Mouse (Mus musculus): ENCODE measurements around the gene Fbxo27.
A peak's percentile ranks its signal among the peaks of the same experiment; 100 is the strongest.
"Not testable (repeated sequence)": the region's sequence is repeated elsewhere in the genome, so short reads cannot be mapped to it uniquely, and the experiment has no call there.

Fbxo27 gene

DNA sequence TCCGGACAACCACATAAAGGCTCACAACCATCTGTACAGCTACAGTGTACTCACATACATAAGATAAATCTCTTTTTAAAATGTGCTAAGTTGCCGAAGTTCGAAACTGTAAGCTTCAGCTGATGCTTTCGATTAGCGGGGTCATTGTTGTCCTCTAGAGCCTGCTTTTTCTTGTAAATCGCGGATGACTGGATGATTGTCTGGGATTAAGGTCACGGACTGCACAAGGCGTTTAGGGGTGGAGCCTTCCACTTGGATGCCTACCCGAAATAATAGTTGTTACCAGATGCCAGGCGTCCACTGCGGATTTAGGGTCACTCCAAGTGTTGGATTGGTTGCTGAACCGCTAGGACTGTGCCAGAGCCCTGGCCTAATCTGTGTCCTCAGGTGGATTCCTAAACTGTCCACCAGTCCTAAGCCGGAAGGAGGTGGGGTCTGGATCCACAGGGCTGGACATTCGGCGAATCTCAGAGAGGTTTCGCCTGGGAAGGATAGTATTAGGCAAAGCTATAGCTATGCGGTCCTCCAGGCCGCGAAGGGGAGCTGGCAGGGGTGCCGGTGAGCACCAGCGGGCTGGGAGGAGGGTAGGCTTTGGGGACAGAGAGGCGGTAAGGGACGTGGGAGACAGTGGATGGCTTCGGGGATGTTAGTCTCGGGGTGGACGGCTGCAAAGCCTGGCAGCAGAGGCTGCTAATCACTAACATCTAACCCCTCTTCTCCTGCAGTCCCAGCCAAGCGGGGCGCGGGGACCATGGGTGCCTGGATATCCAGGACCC is at the start of gene Fbxo27:
Gene Fbxo27 (plus strand): TSS at position 305 of the 776 bp plus-strand sequence.
- peak; percentile 30 for DNase-seq (ENCODE audit: low spot score)

DNA sequence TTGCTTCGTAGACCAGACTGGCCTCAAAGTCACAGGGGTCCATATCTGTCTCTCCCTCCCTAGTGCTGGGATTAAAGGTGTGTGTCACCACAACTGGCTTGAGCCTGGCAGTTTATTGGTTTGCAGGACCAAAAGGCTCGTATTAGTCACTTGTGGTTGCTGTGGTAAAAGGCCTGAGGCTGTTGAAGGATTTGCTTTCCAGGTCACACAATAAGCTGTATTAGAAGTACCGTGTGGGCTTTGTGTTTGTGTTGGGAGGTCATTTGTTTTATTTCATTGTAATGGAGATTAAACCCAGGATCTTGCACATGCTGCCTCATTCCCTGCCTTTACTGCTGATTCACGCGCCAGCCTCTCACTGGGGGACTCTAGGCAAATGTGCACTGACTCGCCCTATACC is 47.3 kb upstream of the Fbxo27 start:
- DNase-seq (ENCODE audit: low spot score): no peak

DNA sequence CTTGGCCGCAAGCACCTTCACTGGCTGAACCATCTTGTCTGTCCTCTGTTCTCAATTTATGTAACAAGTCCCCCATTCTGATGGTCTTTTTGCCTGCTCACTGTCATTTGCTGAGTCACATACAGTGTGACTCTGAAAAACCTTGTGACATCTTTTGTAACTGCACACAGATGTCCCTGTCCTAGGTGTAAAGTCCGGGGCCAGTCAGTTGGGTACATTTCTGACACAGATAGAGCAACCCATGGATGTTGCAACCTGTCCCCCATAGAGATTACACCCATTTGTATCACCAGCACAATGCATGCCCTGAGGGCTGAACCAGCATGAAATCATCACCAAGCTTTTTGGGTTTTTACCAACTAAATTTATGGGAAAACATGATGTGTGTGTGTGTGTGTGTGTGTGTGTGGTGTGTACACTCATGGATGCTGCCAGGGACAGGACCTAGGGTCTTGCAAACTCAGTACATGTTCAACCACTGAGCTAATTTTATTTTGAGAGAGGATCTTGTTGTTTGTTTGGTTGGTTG is 46.6 kb upstream of the Fbxo27 start:
- DNase-seq (ENCODE audit: low spot score): no peak

GRCm38 (mm10) chr7:28647016-28647415 is 45.6 kb upstream of the Fbxo27 start:
- DNase-seq (ENCODE audit: low spot score): no peak

DNA sequence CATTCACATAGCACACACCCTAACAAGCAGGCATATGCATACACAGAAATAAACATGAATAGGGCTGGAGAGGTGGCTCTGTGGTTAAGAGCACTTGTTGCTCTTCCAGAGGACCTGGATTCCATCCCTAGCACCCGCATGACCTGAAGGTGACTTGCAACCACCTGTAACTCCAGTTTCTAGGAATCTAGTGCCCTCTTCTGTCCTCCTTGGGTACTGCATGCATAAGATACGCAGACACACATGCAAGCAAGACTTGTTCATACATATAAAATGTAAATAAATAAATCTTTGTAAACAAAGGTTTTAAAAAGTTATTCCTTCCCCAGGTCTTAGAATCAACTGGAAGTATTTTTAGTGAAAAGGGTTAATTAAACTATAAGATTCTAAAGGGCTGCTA is 41.5 kb upstream of the Fbxo27 start:
- no peak for DNase-seq (ENCODE audit: low spot score)

DNA sequence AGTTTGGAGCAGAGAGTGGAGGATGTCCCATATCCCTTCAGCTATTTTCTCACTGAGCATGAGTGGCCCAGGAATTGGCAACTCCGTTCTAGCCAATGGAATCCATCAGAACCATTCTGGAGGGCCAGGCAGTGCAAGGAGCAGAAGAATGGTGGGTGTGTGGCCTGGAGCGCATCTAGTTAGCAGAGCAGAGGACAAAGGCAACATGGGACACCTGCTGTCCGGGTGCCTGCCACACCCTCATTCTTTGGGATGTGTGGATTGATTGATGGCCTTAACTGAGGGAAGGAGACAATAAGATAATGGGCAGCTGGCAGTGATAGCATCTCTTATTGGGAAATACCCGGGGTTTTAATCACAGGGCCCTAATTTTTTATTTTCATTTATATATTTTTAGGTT is 36.2 kb upstream of the Fbxo27 start:
- DNase-seq (ENCODE audit: low spot score): no peak

GRCm38 (mm10) chr7:28665620-28666579 is 26.7 kb upstream of the Fbxo27 start:
- peak; percentile 84 for DNase-seq (ENCODE audit: low spot score)

- no peak for DNase-seq (ENCODE audit: low spot score)
Measured at GRCm38 (mm10) chr7:28671172-28671571, 21.5 kb upstream of the Fbxo27 start.

DNA sequence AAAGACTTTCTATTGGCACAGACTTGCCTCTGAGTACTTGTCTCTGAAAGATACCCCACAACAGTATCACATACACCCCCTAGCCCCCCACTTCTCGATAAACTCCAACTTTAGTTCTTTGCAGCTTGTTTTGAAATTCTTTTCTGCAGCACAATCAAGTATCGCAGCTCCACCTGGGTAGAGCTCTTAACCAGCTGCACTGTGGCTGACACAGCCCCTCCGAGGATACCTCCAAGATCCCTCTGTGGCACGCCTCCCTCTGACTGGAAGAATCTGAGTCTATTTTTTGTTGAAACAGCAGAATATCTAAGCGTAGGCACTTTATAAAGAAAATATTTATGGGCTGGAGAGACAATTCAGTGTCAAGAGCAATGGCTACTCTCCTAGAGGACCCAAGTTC is 20.4 kb upstream of the Fbxo27 start:
- DNase-seq (ENCODE audit: low spot score): no peak

GRCm38 (mm10) chr7:28672786-28673185 is 19.9 kb upstream of the Fbxo27 start:
- DNase-seq (ENCODE audit: low spot score): not testable (repeated sequence)

- DNase-seq (ENCODE audit: low spot score): no peak
Measured at GRCm38 (mm10) chr7:28674994-28675393, 17.7 kb upstream of the Fbxo27 start.

- DNase-seq (ENCODE audit: low spot score): peak; percentile 77
Measured at GRCm38 (mm10) chr7:28675746-28676145, 16.9 kb upstream of the Fbxo27 start.

DNA sequence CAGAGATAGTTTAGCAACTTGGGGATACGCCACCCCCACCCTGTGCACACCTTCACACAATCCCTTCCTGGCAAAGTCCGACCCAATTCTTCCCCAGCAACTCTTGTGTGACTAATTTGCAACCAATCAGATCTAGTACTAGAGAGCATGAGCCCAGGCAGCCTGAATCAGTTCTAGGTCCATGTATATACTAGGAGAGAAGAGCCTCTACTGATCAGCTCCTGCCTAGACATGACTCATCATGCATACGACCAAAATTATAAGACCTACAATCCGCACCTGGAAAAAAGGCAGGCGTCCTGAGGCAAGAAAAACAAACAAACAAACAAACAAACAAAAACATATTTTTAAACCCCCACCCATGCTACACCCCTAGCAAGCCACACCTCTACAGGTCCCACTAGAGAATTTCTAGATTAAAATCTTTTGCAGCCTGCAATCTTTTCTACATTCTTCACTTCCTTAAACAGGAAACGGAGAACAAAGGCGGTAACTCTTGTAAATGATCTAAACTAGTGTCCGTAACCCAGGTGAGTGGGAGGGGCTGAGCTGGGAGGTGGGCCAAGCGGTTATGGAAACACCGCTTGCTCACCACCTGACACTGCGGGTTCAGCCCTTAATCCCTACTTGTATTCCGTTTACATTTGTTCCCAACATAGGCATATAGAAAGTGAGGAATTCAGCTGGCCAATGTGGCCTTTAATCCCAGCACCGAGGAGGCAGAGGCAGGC is 15.7 kb upstream of the Fbxo27 start:
- no peak for DNase-seq (ENCODE audit: low spot score)

- no peak for DNase-seq (ENCODE audit: low spot score)
Measured at GRCm38 (mm10) chr7:28677624-28678023, 15.0 kb upstream of the Fbxo27 start.

DNA sequence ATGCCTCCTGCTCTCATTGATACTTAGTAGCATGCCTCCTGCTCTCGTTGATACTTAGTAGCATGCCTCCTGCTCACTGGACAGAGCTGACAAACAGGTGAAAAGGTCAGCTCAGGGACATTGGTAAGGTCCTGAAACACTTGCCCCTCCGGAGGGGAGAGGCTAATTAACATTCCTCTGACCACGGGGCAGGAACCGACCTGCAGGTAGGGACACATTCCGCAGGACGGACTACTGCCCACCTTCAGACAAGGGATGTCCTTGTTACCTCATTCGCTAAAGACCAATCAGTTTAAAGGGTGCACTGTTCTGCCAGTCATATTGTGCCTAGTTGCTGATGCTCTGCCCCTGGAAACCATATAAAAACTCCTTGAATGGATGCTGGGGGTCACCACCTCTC is 1.6 kb upstream of the Fbxo27 start:
- peak; percentile 67 for DNase-seq (ENCODE audit: low spot score)

DNA sequence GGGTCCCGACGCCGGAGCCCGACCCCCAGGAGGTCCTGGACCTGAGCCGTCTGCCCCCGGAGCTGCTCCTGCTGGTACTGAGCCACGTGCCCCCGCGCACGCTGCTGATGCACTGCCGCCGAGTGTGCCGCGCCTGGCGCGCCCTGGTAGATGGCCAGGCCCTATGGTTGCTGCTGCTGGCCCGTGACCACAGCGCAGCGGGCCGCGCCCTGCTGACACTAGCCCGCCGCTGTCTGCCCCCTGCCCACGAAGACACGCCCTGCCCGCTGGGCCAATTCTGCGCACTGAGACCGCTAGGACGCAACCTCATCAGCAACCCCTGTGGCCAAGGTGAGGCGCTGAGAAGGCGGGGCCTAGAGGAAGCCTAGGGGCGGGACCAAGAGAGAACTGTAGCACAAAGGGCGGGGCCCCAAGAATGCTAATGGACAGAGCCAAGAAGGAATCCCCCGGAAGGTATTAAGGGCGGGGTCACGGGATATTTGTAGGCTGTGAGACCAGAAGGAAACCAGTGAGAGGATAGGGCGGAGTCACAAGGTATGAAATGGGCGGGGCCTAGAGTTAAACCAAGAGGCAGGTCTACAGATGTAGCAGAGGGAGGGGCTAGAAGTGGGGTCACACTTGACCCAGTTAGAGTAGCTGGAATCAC is 795 bp downstream of the Fbxo27 start:
- peak; percentile 83 for DNase-seq (ENCODE audit: low spot score)

- no peak for DNase-seq (ENCODE audit: low spot score)
Measured at GRCm38 (mm10) chr7:28694423-28694822, 1.8 kb downstream of the Fbxo27 start.

GRCm38 (mm10) chr7:28694966-28695511 is 2.4 kb downstream of the Fbxo27 start:
- no peak for DNase-seq (ENCODE audit: low spot score)

GRCm38 (mm10) chr7:28697277-28697676 is 4.6 kb downstream of the Fbxo27 start:
- DNase-seq (ENCODE audit: low spot score): no peak

- no peak for DNase-seq (ENCODE audit: low spot score)
Measured at GRCm38 (mm10) chr7:28700269-28700668, 7.6 kb downstream of the Fbxo27 start.

- not testable (repeated sequence) for DNase-seq (ENCODE audit: low spot score)
Measured at GRCm38 (mm10) chr7:28701306-28701705, 8.7 kb downstream of the Fbxo27 start.
